25 mouse cellular contexts compared by ENCODE assay signal in the genomic region with DNA sequence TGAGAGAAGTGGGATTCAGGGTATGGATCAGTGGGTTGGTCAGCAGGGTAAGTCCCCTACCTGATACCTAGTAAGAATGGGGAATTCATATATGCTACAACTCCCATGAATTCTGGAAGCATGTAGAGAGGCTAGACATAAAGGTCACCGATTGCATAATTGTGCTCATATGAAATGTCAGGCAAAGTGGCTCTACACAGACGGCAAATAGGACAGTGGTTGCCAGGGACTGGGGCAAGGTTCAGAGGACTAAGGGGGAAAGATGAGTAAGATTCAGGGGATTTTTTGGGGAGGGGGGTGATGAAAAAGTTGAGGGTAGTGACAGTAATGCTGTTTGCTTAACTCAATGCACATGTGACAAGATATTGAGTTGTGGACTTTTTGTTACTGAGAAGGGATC. TPM values are rescaled to one million over a fixed set of nuclear protein-coding genes. Genes with fewer than 3 reads are reported as not detected.
A peak's percentile ranks its signal among the peaks of the same experiment; 100 is the strongest.
DNase-seq lines count a peak whose midpoint lies in the region; ATAC-seq and TF ChIP-seq lines count a peak whose summit lies in the region.
"Had no signal": no experiment of that assay in that cellular context is flagged by ENCODE, and none has a peak within 500 bp of the region (broad histone marks: within the 10 kb centered on the region; RNA-seq: fewer than 3 reads in every experiment).

No protein-coding gene starts in this region.

- no peaks in the 10 kb centered on the region for H3K27me3 ChIP-seq in lung, postnatal 0 days (replicated peaks; ENCODE audit: insufficient read depth, low read length)
- H3K27me3 ChIP-seq: embryonic facial prominence, embryonic 12.5 days; embryonic facial prominence, embryonic 15.5 days; heart, embryonic 13.5 days; hindbrain, embryonic 15.5 days; Patski had no signal

- no peaks in the 10 kb centered on the region for H3K9me3 ChIP-seq in lung, postnatal 0 days (ENCODE audit: low read length)
- H3K9me3 ChIP-seq: embryonic facial prominence, embryonic 12.5 days; embryonic facial prominence, embryonic 15.5 days; heart, embryonic 10.5 days; hindbrain, embryonic 15.5 days had no signal

- DNase-seq in adrenal gland, adult 2 months = peak; percentile 25
- DNase-seq in adrenal gland, postnatal 10 days = no peak
- DNase-seq in heart, adult 11 months = peak; percentile 67
- DNase-seq in heart, adult 18-20 months = no peak
- DNase-seq in lung, postnatal 0 days (ENCODE audit: low spot score) = peak; percentile 49
- no peak for DNase-seq in lung, postnatal 10 days
- DNase-seq in MN1 (ENCODE audit: low spot score) = no peak
- DNase-seq: adrenal gland, adult 8-10 months; cerebellum, adult 11 months; cerebellum, adult 2 months; cerebellum, adult 9-11 months; cerebellum, postnatal 25 days; forebrain, postnatal 0 days; gastrocnemius, adult 2 months; gastrocnemius, postnatal 14 days; heart, adult 2 months; heart, postnatal 14 days; heart, postnatal 4 days had no signal

- H3K9ac ChIP-seq in lung, postnatal 0 days (replicated peaks; ENCODE audit: low read depth) = no peak overlapping the region
- H3K9ac ChIP-seq: embryonic facial prominence, embryonic 12.5 days; embryonic facial prominence, embryonic 15.5 days; forebrain, postnatal 0 days; heart, embryonic 13.5 days; hindbrain, embryonic 15.5 days had no signal

- H3K4me1 ChIP-seq in lung, postnatal 0 days (ENCODE audit: insufficient read depth, low read depth, low read length) = no peaks in the 10 kb centered on the region
- H3K4me1 ChIP-seq: embryonic facial prominence, embryonic 12.5 days; embryonic facial prominence, embryonic 15.5 days; heart, embryonic 10.5 days; hindbrain, embryonic 15.5 days had no signal

- H3K27ac ChIP-seq in lung, postnatal 0 days (ENCODE audit: low read length) = no peak overlapping the region
- H3K27ac ChIP-seq: embryonic facial prominence, embryonic 12.5 days; embryonic facial prominence, embryonic 15.5 days; heart, embryonic 10.5 days; heart, embryonic 13.5 days; hindbrain, embryonic 15.5 days had no signal

- no peak overlapping the region for H3K4me2 ChIP-seq in lung, postnatal 0 days (replicated peaks; ENCODE audit: low read depth, low read length)
- H3K4me2 ChIP-seq: embryonic facial prominence, embryonic 12.5 days; embryonic facial prominence, embryonic 15.5 days; heart, embryonic 13.5 days; hindbrain, embryonic 15.5 days had no signal

- no peaks in the 10 kb centered on the region for H3K36me3 ChIP-seq in lung, postnatal 0 days (ENCODE audit: insufficient read depth, low read length)
- H3K36me3 ChIP-seq: embryonic facial prominence, embryonic 12.5 days; embryonic facial prominence, embryonic 15.5 days; heart, embryonic 10.5 days; heart, embryonic 13.5 days; hindbrain, embryonic 15.5 days had no signal

- 71% methylated on average over 2 of the region's 2 CpGs for WGBS in lung, postnatal 0 days

- TF ChIP-seq CTCF in lung, postnatal 0 days (IDR thresholded peaks at IDR 0.05) = no peak

- H3K4me3 ChIP-seq in lung, postnatal 0 days (ENCODE audit: low read depth, low read length) = no peak overlapping the region
- H3K4me3 ChIP-seq: embryonic facial prominence, embryonic 12.5 days; embryonic facial prominence, embryonic 15.5 days; gastrocnemius, adult 2 months; heart, adult 2 months; heart, embryonic 10.5 days; heart, embryonic 13.5 days; hindbrain, embryonic 15.5 days had no signal

- TF ChIP-seq EP300 in lung, postnatal 0 days (IDR thresholded peaks at IDR 0.05) = no peak

- ATAC-seq in lung, postnatal 0 days = peak; percentile 43; the same call in 1 of the 2 replicates
- ATAC-seq: forebrain, embryonic 14.5 days; forebrain, postnatal 0 days had no signal

RNA-seq across cellular contexts. Expression of a gene that starts 41.3 kb away (rescaled TPM):
- 100 to 1,000 TPM; 119 to 164 TPM for total RNA-seq in adrenal gland, adult 2 months (2021)
- 61.7 and 78.7 TPM in 2 replicates for polyA plus RNA-seq in adrenal gland, adult 2 months (2012; rRNA removed)
- total RNA-seq in adrenal gland, postnatal 10 days (2021) = 100 to 1,000 TPM; 123 to 151 TPM
- total RNA-seq in heart, adult 18-20 months (2021) = 10 to 100 TPM; 33.5 to 39.6 TPM
- polyA plus RNA-seq in lung, postnatal 0 days (2015; fragmentation: Nextera tagmentation; extraction: Ambion mirVana) = 87.3 and 96.6 TPM in 2 replicates

RNA-seq across cellular contexts. Expression of a gene that starts 53.1 kb away (rescaled TPM):
- 100 to 1,000 TPM; 349 to 359 TPM for total RNA-seq in adrenal gland, adult 2 months (2021)
- 76.1 and 98.1 TPM in 2 replicates for polyA plus RNA-seq in adrenal gland, adult 2 months (2012; rRNA removed)
- total RNA-seq in adrenal gland, postnatal 10 days (2021) = 100 to 1,000 TPM; 345 to 351 TPM
- total RNA-seq in heart, adult 18-20 months (2021) = 100 to 1,000 TPM; 228 to 240 TPM
- 439 and 450 TPM in 2 replicates for polyA plus RNA-seq in lung, postnatal 0 days (2015; fragmentation: Nextera tagmentation; extraction: Ambion mirVana)

Comparison
In these comparisons a context has a peak if more than half of its experiments do, and no peak if none do; other contexts are left out.
1. DNase-seq: peak in adrenal gland, adult 2 months (single experiment), heart, adult 11 months (single experiment) and lung, postnatal 0 days (single experiment); none in adrenal gland, postnatal 10 days (single experiment), heart, adult 18-20 months (0 of 2), lung, postnatal 10 days (single experiment) and MN1 (single experiment).